Mouse (Mus musculus) layer of hippocampus, adult 11-12 months (tissue): ENCODE results near the gene Casq2.

ENCODE experiments used
- DNase-seq: peaks from one replicate; pipeline ENCODE4 v3.0.0; 2022; ENCODE audit warnings: low spot score

Gene Casq2

DNA sequence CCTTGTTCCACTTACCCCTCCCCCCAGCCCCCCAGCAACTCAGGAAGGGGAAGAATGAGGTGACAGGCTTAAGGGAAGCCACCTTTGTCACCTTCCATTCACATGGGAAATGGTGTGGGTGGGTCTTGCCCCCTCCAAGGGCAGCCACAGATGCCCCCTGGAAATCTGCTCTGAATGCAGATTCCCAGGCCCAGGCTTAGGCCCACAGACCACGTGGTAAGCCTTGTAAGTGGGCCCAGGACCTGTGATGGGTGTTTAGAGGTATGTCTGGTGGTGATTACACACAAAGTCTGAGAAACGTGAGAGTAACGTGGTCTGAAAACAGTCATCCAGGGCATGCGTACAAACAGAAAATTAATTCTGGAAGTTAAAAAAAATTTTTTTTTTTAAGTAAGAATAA lies 78.7 kb downstream of the Casq2 start:
- DNase-seq: no peak

DNA sequence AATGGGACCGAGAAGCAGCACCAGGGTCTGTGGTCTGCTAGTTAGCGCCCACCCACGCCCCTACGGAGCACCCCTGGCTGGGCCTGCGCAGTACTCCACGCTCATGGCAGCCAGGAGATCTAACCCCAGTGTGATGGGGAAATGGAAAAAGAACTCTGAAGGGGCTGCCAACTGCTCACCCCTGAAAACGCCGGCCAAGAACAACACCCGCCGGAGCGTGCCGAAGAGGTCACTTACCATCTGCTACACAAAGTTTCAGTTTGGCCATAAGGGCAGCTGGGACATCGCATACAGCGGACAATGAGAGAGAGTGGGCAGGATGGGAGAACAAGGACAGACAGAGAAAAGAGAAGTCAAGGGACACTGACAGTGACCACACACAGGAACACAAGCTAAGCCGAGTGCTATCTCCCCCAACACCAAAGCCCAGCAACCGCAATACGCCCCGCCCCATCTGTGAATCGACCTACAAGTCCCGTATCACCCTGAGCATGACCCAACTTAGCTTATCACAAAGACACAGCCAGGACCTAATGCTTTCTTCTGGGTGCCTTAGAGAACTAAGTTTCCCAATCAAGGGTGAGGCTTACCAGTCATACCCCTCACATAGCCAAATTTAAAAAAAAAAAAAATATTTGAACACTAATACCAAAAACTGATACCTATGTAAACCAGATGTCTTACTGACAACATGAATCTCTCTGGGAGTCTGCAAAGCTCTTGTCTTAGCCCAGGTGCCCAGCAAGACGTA lies 79.5 kb downstream of the Casq2 start:
- DNase-seq: no peak

DNA sequence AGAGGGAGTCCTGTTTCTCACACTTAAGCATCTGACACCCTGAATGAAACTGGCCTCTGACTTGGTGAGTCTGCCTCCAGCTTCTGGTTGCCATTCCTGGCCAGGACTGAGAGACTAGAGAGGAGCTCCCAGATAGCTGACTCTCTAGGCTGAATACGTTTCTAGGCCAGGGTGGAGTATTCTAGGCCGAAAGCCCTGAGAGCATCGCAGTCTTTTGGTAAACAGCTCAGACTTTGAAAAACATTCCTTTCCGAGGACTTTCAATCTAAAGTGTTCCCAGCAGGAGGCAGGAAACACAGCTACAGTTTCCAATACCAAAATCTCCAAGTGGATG lies 80.0 kb downstream of the Casq2 start:
- DNase-seq: no peak

DNA sequence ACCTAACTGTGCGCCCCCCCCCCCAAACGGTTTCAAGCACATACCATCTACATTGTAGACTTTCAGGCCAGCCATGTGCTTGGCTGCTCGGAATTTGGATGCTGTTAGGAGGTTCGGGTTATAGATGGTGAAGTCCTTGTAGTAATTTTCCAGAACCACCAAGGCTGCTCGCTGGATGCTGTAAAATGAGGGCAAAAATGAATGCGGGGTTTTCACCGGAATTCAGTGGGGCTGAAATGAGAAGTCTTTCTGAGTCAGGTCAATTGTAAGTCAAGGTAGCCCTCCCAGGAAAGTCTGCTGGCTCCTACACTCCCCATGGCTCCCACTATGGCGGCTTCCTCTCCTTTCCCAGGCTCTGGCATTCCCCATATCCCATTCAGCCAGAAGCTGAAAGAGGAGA lies 80.6 kb downstream of the Casq2 start:
- DNase-seq: no peak

DNA sequence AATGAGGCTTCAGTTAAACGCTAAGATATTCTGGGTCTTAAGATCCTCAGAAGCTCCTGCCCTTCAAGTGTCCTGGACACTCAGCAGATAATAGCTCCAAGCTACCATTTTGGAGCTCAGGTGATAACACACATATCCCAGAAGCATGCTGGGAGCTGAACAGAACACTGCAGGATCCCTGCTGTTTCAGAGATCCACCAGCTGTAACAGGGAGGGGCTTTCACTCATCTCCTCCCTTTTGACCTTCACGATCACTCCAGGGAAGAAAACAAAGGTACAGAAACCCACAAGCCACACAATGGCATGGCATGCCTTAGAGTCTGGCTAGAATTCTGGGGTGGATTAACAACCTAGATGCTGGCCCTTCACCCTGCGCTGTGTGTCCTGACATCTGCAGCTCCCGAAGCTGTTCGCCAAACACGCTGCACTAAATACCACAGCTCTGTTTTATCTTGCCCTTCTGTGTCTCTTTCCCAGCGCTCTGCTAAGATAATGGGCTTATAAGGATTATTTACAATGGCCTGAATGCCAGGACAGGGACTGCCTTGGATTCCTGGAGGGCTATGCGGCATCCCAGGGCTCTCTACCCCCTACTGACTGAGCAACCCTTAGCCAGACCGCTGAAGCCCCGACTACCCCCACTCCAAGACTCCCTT lies 81.5 kb downstream of the Casq2 start:
- no peak for DNase-seq

DNA sequence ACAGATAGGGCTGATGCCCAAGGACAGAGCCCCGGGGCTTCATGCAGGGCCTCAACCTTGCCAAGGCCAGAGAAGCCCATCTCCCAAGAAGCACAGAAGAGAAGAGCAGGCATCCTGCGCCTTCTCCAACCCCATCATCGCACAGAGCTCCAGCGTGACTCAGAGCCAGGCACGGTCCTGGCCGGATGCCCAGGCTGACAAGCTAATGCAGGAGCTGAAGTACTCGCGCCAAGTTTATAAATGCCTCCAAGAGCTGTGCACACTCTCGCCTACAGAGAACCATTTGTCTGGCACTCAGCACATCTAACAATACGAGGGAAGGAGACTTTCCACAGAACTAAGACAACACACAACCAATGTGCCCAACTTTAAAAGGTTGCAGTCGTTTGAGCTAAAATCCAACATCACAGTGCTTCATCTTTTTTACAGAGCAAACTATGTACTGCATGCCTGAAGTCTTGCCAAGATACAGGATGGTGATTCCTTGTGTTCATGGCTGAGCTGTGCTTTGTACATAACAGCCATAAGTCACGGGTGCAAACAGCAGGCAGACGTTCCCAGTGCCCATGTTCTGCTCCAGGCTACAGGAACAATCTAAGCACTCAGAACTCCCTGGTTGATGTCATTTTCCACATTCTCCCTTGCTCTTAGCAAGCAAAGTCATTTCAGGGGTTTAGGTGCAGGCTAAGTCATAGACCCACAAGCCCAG lies 83.1 kb downstream of the Casq2 start:
- DNase-seq: peak; percentile 95

DNA sequence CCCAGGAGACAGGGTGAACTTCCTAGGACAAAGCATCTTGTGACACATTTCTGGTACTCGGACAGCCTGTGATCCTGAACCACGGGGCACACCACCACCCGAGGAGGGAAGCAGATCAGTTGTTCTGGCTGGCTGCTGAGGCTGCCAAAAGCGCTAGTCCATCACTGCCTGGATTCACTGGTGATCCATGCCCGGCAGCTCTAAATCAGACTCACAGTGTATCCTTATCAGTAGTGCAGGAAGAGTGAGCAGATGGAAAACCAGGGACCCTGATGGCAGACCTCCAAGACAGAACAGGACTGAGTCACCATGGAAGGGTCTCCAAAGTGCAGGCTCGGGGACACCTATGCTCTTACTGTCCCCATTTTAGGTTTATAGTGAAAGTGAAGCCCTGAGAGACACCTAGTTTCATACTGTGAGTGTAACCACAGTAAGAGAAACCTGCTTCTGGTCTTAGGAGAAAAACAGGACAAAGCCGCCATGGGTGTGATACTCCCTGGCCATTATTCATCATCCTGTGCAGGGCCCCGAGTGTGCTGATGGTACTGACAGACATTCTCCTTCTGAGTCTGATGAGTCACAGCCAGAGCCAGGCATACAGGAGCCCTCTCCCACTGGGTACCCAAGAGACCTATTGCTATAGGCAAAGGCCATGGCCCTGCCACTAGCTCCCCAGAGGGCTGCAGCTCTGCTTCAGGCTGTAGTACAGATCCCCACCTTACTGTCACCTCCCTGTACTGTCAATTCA lies 88.1 kb downstream of the Casq2 start:
- no peak for DNase-seq

DNA sequence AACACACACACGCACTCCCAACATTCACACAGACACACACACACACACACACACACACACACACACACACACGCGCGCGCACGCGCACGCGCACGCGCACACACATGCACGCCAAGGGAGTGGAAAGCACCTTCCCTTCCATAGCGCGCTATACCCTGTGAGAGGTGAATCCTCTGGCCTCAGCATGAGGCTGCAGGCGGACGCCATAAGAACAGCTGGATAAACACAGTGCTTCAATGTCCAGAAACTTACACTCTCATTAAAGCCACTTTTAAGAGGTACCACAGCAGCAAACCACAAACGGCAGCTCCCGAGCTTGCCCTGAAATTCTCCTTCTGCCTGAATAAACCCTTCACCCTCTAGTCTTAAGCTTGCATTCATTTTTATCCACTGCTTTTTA lies 89.5 kb downstream of the Casq2 start:
- DNase-seq: no peak

DNA sequence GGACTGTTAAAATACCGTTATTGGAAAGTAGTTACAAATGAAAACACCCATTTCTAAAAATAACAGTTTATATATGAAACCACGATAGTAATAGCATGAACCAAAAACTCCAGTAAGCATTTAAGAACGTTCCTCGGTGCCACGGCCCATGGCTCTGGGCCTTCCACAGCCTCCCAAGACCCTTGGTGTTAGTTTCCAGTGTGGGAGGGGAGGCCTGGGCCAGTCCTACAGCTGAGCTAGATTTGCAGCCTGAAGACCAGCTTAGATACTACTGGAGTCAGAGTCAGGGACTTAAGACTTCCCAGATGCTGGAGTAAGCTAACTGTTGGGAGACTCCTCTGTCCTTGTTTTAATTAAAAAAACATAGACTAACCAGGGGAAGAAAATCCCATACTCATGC lies 89.9 kb downstream of the Casq2 start:
- no peak for DNase-seq

DNA sequence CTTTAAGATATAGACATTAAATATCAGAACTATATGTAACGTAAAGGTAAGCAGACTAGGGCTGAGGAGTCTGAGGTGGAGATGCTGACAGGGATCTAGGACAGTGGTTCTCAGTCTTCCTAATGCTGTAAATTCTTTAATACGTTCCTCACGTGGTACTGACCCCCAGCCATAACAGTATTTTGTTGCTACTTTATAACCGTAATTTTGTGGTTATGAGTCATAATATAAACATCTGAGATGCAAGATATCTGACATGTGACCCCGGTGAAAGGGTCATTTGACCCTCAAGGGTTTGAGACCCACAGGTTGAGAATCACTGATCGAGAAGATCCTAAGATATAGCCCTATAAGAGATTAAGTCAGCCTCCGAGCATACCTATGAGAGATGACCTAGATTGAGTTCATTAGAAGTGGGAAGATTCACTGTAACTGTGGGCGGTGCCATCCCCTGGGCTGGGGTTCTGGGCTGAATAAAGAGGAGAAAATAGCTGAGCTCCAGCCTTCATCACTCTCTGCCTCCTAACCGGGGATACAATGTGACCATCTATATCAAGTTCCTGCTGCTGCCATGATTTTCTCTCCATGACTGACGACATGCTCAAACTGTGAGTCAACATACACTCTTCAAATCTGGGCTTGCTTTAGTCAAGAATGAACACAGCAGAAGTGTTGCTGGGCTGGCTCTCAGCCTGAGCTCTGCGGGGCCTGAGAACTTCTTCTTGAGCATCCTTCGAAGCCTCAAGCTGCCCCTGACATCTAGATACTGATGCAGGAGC lies 91.8 kb downstream of the Casq2 start:
- no peak for DNase-seq

DNA sequence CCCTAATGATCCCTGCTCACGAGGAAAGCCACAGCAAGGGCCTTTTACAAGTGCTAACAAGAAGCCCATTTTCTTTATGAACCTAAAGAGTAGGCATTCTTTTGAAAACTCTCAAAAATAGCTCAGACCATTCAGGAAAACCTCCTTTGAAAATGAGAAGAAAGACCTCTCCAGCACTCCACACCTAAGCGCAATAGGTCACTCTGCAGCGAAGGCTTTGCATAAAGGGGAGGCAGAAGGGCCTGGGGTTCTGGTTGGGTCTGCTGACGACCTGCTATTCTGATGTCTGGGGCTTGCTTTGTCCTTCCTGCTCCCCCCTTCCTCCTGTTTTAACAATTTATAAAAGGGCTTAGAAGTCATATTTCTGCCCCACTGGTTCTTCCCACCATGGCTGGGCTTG lies 93.7 kb downstream of the Casq2 start:
- DNase-seq: no peak

DNA sequence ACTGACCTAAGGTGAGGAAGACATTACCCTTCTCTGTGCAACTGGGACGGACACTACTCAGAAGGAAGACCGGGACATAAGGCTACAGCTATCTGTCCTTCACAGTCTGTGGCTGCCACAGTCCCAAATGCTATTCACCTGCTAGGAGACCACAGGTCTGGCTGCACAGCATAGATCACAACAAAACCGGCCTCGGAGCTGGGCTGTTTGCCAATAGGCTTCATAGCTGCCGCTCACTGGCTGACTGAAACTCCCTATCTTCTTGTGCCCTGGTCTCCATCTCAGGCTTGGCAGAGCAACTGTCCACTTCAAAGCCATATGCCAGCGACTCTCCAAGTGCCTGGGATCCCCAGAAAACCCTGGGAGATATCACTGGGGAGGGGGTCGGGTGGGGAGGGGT lies 94.5 kb downstream of the Casq2 start:
- no peak for DNase-seq

DNA sequence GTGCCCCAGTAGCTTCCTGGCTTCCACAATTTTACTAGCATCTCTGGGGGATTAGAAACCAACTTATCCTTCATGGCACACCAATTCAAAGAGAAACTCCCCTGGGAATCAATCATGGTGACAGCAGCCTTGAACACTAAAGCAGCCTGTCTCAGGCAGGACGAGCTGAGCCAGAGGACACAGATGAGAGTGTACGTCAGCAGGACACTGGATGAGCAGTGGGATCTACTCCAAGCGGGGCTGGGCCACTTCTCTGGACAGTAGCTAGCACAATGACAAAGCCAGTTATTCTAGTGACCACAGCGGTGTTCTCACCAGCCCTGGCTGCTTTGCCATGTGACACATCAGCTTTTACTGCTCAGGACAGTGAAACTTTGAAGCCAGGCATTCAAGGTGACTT lies 95.0 kb downstream of the Casq2 start:
- no peak for DNase-seq

DNA sequence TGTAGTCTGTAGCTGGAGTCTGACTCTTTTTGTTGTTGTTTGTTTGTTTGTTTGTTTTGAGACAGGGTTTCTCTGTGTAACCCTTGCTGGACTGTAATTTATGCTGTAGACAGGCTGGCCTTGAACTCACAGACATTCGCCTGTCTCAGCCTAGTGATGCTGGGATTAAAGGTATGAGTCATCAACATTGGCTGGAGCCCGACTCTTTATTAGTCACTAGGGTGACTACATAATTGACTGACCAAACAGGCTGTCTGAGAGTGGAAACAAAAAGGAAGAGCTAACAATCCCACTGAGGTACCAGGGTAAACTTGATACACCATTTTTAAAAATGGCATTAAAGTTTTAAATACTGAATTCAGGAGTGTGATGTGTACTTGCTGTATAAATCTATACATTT lies 96.4 kb downstream of the Casq2 start:
- no peak for DNase-seq

DNA sequence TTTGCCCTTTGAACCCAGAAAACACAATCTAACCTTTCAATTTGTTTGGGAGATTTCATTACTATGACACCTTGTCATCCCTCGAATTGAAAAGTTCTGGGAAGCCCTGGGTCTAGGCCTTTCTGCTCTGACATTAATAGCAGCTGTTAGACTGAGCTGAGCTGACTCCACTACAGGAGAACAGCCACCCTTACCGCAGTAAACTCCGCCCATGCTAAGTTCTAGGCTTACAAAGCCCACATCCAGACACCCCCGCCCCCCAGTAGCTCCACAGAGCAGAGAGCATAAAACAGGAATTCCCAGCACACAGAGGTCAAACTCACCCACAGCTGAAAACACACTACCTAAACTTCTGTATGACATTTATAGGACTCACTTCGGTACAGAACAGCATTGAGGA lies 98.5 kb downstream of the Casq2 start:
- no peak for DNase-seq

DNA sequence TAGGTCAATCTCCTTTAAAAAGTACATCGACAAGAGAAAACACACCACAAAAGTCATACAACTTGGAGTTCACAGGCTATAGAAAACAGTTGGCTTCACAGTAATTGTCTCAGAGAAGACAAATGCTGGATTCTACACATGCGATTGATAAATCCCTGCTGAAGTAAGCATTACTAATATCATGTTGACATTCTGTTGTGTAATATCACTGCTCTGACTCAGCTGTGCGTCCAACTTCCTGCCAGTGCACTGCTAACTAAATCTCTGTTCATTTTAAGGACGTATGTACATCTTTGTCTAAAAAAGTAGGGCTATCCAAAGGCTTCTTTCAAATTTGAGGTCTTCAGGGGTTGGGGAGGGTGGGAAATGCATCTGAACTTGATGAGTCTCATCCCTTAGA lies 101.2 kb downstream of the Casq2 start:
- no peak for DNase-seq

DNA sequence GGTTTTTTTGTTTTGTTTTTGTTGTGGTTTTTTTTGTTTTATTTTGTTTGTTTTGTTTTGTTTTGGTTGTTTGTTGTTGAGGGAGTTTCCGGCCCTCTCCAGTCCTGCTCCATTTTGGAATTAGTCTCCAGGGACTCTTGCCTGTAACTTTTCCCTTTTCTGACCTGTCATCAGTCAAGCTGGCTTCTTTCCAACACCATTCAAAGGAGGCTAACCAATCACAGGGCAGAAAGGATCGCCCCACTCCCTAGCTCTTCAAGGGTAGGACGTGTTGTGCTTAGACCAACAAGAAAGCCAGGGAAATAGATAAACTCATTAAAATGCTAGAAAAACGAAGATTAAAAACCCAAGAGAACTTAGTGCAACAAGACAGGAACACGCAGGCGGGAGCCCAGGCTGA lies 102.8 kb downstream of the Casq2 start:
- no peak for DNase-seq

DNA sequence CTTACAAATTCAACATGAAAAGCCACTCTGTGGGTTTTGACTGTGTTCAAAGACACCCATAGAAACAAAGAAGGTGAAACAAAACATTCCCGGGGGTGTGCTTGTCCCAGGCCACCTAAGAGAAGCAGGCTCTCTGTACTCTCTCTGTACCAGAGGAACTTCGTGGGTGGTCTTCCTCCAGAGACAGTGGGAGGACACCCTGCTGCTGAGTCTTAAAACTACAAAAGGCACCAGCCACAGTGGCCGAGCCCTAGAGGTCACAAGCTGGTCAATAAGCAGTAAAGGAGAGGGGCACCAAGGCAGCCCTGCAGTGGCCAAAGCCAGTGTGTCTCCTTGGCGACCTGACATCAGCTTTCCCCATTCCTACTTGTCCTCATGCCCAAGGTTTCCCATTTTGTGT lies 103.8 kb downstream of the Casq2 start:
- no peak for DNase-seq

DNA sequence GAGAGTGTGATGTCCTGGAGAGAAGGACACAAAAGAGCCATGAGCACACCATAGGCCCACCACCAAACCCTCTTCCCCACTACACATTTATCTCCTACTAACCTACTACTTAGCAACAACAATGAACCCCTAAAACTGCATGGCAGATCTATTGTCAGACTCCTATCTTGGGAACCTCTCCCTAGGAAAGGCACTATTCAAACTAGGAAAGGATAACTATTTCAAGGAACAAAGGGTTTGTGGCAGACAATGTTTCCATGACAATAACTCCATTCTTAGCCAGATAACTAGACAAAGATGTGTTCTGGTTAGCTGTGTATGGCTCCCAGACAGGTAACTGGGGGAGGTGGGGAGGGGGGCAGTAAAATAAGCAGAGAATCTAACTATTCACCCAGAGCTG lies 104.4 kb downstream of the Casq2 start:
- DNase-seq: no peak

DNA sequence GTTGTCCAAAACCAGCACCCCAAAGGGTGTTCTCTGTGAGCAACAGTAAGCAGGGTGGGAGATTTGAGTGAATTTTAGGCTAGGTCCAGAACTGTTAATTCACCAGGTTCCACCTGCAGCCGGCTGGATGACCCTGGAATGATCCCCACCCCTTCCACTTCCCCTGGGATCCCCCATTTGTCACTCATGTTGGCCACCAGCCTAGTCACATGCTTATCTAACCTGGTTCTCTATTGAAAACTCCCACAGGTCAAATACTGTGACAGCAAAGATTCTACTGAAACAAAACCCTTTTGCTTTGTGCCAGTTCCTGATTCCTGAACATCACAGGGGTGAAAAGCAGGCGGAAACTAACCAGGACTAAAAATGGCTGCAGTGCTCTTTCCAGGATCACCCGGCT lies 105.4 kb downstream of the Casq2 start:
- no peak for DNase-seq

DNA sequence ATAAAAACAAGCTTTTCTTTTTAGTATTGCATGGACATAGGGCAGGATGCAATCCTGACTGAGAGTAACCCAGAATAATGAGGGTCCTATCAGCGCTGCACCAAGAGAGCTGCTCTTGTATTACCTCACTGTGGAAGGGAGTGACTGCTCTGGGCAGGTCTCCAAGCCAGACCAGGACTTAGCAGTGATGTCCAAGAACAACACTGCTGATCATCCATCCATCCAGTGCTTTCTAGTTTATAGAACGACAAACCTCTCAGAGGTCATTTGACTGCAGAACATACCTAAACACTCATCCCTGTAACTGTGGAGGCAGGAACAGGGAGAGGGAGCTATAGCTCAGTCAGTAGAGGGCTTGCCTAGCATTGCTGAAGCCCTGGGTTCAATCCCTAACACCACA lies 106.4 kb downstream of the Casq2 start:
- DNase-seq: no peak
